Mouse (Mus musculus): ENCODE measurements at regions not wholly inside any gene's neighbourhood (a gene's known extent, or its start where the extent isn't known, plus 50 kb on each side); places are given as distances from the start of the nearest gene placed in this dataset.

GRCm38 (mm10) chr15:67415840-67416239, 915.1 kb upstream of the Lrrc6 start:
- H3K4me3 ChIP-seq (replicated peaks; ENCODE audit: insufficient read depth, low read depth, low read length) = no peak overlapping the region
- TF ChIP-seq CTCF (IDR thresholded peaks at IDR 0.05; ENCODE audit: borderline replicate concordance, insufficient read depth, low read depth, low read length) (no peak), POLR2A (IDR thresholded peaks at IDR 0.05; ENCODE audit: borderline replicate concordance, insufficient read depth, low read length) (no peak)
- H3K27me3 ChIP-seq (ENCODE audit: control insufficient read depth, insufficient read depth, low read length) = no peaks in the 10 kb centered on the region
- WGBS = 87% methylated on average over 2 of the region's 2 CpGs
- H3K27ac ChIP-seq (ENCODE audit: insufficient read depth, low read length) = no peak overlapping the region
- DNase-seq = no peak
- H3K4me1 ChIP-seq (ENCODE audit: control insufficient read depth, insufficient read depth, low read length) = no peaks in the 10 kb centered on the region

DNA sequence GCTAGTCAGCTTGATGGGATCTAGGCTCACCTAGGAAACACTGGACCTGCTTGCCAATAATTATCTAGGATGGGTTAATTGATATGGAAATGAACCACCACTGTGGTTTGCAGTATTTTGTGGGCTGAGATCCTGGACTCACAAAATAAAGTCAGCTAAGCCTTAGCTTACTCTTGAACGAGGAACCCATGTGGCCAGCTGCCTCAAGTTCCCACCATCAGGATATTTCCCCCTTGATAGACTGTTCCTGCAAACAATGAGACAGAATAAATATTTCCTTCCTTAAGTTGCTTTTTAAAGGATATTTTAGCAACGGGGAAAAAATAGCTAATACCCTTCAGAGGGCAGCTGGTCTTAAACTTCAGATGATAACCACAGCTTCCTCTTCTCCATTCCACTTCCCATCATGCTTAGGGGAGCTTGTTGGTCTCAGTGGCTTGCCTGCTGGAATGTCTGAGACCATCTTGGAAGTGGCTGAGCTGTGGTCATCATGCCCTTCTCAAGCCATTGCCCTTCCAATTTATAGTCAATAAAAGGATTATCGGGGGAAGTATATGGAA, 913.7 kb upstream of the Lrrc6 start:
- H3K4me3 ChIP-seq (replicated peaks; ENCODE audit: insufficient read depth, low read depth, low read length) = no peak overlapping the region
- no peaks in the 10 kb centered on the region for H3K27me3 ChIP-seq (ENCODE audit: control insufficient read depth, insufficient read depth, low read length)
- TF ChIP-seq CTCF (IDR thresholded peaks at IDR 0.05; ENCODE audit: borderline replicate concordance, insufficient read depth, low read depth, low read length) (no peak), POLR2A (IDR thresholded peaks at IDR 0.05; ENCODE audit: borderline replicate concordance, insufficient read depth, low read length) (no peak)
- 88% methylated on average over 3 of the region's 3 CpGs for WGBS
- H3K4me1 ChIP-seq (ENCODE audit: control insufficient read depth, insufficient read depth, low read length) = no peaks in the 10 kb centered on the region
- DNase-seq = no peak
- no peak overlapping the region for H3K27ac ChIP-seq (ENCODE audit: insufficient read depth, low read length)

DNA sequence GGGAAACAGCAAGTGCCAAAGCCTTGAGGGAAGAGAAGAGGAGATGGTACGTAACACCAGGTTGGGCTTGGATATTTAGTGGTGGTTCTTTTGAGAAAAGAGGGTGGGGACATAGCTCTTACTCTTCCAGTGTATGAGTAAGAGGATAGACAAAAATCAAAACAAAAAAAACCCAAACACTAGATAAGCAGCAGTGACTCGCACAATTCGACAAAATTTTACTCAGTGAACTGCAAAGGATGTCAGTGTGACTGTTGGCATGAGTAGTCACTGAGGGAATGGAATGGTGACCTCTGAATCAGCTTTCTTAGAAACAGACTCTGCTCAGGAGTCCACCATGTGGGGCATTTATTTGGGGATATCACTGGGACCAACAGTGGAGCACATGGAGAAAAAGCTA, 912.9 kb upstream of the Lrrc6 start:
- no peaks in the 10 kb centered on the region for H3K27me3 ChIP-seq (ENCODE audit: control insufficient read depth, insufficient read depth, low read length)
- no peaks in the 10 kb centered on the region for H3K4me1 ChIP-seq (ENCODE audit: control insufficient read depth, insufficient read depth, low read length)
- no peak for TF ChIP-seq POLR2A (IDR thresholded peaks at IDR 0.05; ENCODE audit: borderline replicate concordance, insufficient read depth, low read length)
- TF ChIP-seq CTCF (IDR thresholded peaks at IDR 0.05; ENCODE audit: borderline replicate concordance, insufficient read depth, low read depth, low read length) = no peak
- H3K4me3 ChIP-seq (replicated peaks; ENCODE audit: insufficient read depth, low read depth, low read length) = no peak overlapping the region
- DNase-seq = no peak
- no peak overlapping the region for H3K27ac ChIP-seq (ENCODE audit: insufficient read depth, low read length)
- 88% methylated on average over 3 of the region's 3 CpGs for WGBS

DNA sequence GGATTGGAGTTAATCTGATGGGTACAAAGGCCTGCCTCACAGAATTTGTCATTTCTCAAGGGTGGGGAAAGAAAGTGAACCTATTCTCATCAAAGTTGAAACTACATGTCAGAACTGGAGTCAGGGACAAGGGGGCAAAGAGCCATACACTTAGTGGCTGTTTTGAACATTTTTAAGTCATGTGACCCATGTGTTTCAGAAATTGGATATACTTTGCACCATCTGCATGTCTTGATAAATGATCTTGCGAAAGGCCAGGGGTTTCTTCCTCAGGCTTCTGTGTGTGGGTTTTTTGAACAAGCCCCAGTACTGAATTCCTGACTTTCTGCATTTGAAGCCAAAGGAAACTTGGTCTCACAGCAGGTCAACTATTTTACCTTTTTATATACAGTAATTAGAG, 911.7 kb upstream of the Lrrc6 start:
- DNase-seq = no peak
- H3K4me1 ChIP-seq (ENCODE audit: control insufficient read depth, insufficient read depth, low read length) = no peaks in the 10 kb centered on the region
- no peak for TF ChIP-seq CTCF (IDR thresholded peaks at IDR 0.05; ENCODE audit: borderline replicate concordance, insufficient read depth, low read depth, low read length)
- TF ChIP-seq POLR2A (IDR thresholded peaks at IDR 0.05; ENCODE audit: borderline replicate concordance, insufficient read depth, low read length) = no peak
- no peak overlapping the region for H3K27ac ChIP-seq (ENCODE audit: insufficient read depth, low read length)
- H3K27me3 ChIP-seq (ENCODE audit: control insufficient read depth, insufficient read depth, low read length) = no peaks in the 10 kb centered on the region
- no peak overlapping the region for H3K4me3 ChIP-seq (replicated peaks; ENCODE audit: insufficient read depth, low read depth, low read length)
- 100% methylated on average over 1 of the region's 1 CpGs for WGBS

- no peaks in the 10 kb centered on the region for H3K27me3 ChIP-seq (ENCODE audit: control insufficient read depth, insufficient read depth, low read length)
- TF ChIP-seq CTCF (IDR thresholded peaks at IDR 0.05; ENCODE audit: borderline replicate concordance, insufficient read depth, low read depth, low read length) (no peak), POLR2A (IDR thresholded peaks at IDR 0.05; ENCODE audit: borderline replicate concordance, insufficient read depth, low read length) (no peak)
- H3K4me3 ChIP-seq (replicated peaks; ENCODE audit: insufficient read depth, low read depth, low read length) = no peak overlapping the region
- no peak overlapping the region for H3K27ac ChIP-seq (ENCODE audit: insufficient read depth, low read length)
- WGBS = 92% methylated on average over 2 of the region's 2 CpGs
- no peak for DNase-seq
- no peaks in the 10 kb centered on the region for H3K4me1 ChIP-seq (ENCODE audit: control insufficient read depth, insufficient read depth, low read length)
Observed at GRCm38 (mm10) chr15:67411657-67412056, 910.9 kb upstream of the Lrrc6 start.

DNA sequence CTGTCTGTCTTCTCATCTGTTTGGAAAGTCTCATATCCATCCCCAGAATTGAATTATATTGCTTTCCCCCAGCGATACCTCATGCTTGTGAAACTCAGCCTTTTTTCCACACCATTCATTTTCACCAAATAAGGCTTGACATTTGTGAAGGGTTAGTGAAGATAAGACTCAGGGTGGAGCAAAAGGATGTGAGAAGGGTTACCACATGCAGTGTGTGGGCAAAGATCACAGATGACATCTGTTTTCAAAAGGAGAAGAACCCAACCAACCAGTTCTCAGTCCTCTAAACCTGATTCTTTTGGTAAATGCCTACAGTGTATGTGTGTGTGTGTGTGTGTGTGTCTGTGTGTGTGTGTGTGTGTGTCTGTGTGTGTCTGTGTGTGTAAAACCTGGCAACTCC, 909.3 kb upstream of the Lrrc6 start:
- DNase-seq = no peak
- TF ChIP-seq CTCF (IDR thresholded peaks at IDR 0.05; ENCODE audit: borderline replicate concordance, insufficient read depth, low read depth, low read length) = no peak
- no peak for TF ChIP-seq POLR2A (IDR thresholded peaks at IDR 0.05; ENCODE audit: borderline replicate concordance, insufficient read depth, low read length)
- H3K4me1 ChIP-seq (ENCODE audit: control insufficient read depth, insufficient read depth, low read length) = peaks cover under 1% of the 10 kb centered on the region; the same call in 1 of the 2 replicates
- H3K4me3 ChIP-seq (replicated peaks; ENCODE audit: insufficient read depth, low read depth, low read length) = no peak overlapping the region
- H3K27me3 ChIP-seq (ENCODE audit: control insufficient read depth, insufficient read depth, low read length) = no peaks in the 10 kb centered on the region
- 87% methylated on average over 1 of the region's 1 CpGs for WGBS
- H3K27ac ChIP-seq (ENCODE audit: insufficient read depth, low read length) = no peak overlapping the region

- no peak overlapping the region for H3K27ac ChIP-seq (ENCODE audit: insufficient read depth, low read length)
- no peaks in the 10 kb centered on the region for H3K27me3 ChIP-seq (ENCODE audit: control insufficient read depth, insufficient read depth, low read length)
- DNase-seq = no peak
- peaks cover 2% of the 10 kb centered on the region; the same call in 1 of the 2 replicates for H3K4me1 ChIP-seq (ENCODE audit: control insufficient read depth, insufficient read depth, low read length)
- H3K4me3 ChIP-seq (replicated peaks; ENCODE audit: insufficient read depth, low read depth, low read length) = no peak overlapping the region
- WGBS = 85% methylated on average over 9 of the region's 9 CpGs
- no peak for TF ChIP-seq CTCF (IDR thresholded peaks at IDR 0.05; ENCODE audit: borderline replicate concordance, insufficient read depth, low read depth, low read length)
- TF ChIP-seq POLR2A (IDR thresholded peaks at IDR 0.05; ENCODE audit: borderline replicate concordance, insufficient read depth, low read length) = no peak
Observed at GRCm38 (mm10) chr15:67408871-67409559, 908.3 kb upstream of the Lrrc6 start.

- 28% methylated on average over 2 of the region's 2 CpGs for WGBS
- H3K27ac ChIP-seq (ENCODE audit: insufficient read depth, low read length) = no peak overlapping the region
- DNase-seq = no peak
- no peaks in the 10 kb centered on the region; the same call in 1 of the 2 replicates for H3K27me3 ChIP-seq (ENCODE audit: control insufficient read depth, insufficient read depth, low read length)
- peaks cover 2% of the 10 kb centered on the region; the same call in 1 of the 2 replicates for H3K4me1 ChIP-seq (ENCODE audit: control insufficient read depth, insufficient read depth, low read length)
- H3K4me3 ChIP-seq (replicated peaks; ENCODE audit: insufficient read depth, low read depth, low read length) = no peak overlapping the region
- no peak for TF ChIP-seq POLR2A (IDR thresholded peaks at IDR 0.05; ENCODE audit: borderline replicate concordance, insufficient read depth, low read length)
- TF ChIP-seq CTCF (IDR thresholded peaks at IDR 0.05; ENCODE audit: borderline replicate concordance, insufficient read depth, low read depth, low read length) = no peak
Observed at GRCm38 (mm10) chr15:67407244-67407643, 906.5 kb upstream of the Lrrc6 start.
